Mouse (Mus musculus): ENCODE measurements around the gene Epb41l5.

DNA sequence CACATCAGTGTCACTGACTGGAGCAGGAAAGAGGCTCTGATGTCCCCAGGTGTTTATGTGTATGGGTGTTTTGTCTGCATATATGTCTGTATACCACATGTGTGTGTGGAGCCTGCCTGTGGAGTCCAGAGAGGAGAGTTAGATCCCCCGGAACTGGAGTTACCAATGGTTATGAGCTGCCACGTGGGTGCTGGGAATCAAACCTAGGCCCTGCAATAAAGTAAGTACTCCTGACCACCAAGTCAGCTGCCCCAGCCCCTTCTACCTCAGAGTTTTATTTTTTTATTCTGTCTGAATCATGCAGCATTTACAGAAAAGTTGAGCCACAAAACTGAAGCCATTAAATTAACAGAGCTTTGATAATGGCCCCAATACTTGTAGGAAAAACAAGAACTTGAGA, 98.7 kb downstream of the Epb41l5 start:
- TF ChIP-seq CTCF (IDR thresholded peaks at IDR 0.05; ENCODE audit: control insufficient read depth, insufficient read depth, insufficient replicate concordance, low read depth, low read length) (no peak), POLR2A (IDR thresholded peaks at IDR 0.05; ENCODE audit: control insufficient read depth, low read depth, low read length) (no peak)
